Mouse (Mus musculus): Measurements from ENCODE around the gene Tfr2.

GRCm38 (mm10) chr5:137633397-137634084 is 63.9 kb downstream of the Tfr2 start:
- TF ChIP-seq GATA1 (IDR thresholded peaks at IDR 0.05; ENCODE audit: low read length), result no peak
- no peak for TF ChIP-seq TAL1 (IDR thresholded peaks at IDR 0.05; ENCODE audit: low read length)

All from erythroblast, embryonic 14.5 days (primary cell).